Mouse (Mus musculus): ENCODE data around the gene Cmbl.

GRCm38 (mm10) chr15:31530659-31531445, 34.3 kb upstream of the Cmbl start, which contains the start of gene March6:
- TF ChIP-seq CTCF (IDR thresholded peaks at IDR 0.05; ENCODE audit: low read depth) (no peak), EP300 (IDR thresholded peaks at IDR 0.05; ENCODE audit: low read depth) (no peak)

Data from liver, embryonic 14.5 days (tissue).